Mouse (Mus musculus): ENCODE data around the gene Uba2.

GRCm38 (mm10) chr7:34216474-34216873 is 47.1 kb upstream of the Uba2 start:
- TF ChIP-seq POLR2A (IDR thresholded peaks at IDR 0.05; ENCODE audit: borderline replicate concordance, extremely low read depth, insufficient read depth, insufficient read length, poor library complexity, severe bottlenecking), result no peak
- no peak for TF ChIP-seq CTCF (IDR thresholded peaks at IDR 0.05; ENCODE audit: borderline replicate concordance, extremely low read depth, insufficient read depth, insufficient read length)

All from brain, embryonic 14.5 days (tissue).